Mouse (Mus musculus): ENCODE results near the gene Gpr146. TPM values are rescaled to one million over a fixed set of nuclear protein-coding genes. Genes with fewer than 3 reads are reported as not detected.
"Not testable (repeated sequence)": the region's sequence is repeated elsewhere in the genome, so short reads cannot be mapped to it uniquely, and the experiment has no call there.

The Gpr146 gene
- polyA plus RNA-seq, 1 experiment from 2014 or later: 19.3 TPM

DNA sequence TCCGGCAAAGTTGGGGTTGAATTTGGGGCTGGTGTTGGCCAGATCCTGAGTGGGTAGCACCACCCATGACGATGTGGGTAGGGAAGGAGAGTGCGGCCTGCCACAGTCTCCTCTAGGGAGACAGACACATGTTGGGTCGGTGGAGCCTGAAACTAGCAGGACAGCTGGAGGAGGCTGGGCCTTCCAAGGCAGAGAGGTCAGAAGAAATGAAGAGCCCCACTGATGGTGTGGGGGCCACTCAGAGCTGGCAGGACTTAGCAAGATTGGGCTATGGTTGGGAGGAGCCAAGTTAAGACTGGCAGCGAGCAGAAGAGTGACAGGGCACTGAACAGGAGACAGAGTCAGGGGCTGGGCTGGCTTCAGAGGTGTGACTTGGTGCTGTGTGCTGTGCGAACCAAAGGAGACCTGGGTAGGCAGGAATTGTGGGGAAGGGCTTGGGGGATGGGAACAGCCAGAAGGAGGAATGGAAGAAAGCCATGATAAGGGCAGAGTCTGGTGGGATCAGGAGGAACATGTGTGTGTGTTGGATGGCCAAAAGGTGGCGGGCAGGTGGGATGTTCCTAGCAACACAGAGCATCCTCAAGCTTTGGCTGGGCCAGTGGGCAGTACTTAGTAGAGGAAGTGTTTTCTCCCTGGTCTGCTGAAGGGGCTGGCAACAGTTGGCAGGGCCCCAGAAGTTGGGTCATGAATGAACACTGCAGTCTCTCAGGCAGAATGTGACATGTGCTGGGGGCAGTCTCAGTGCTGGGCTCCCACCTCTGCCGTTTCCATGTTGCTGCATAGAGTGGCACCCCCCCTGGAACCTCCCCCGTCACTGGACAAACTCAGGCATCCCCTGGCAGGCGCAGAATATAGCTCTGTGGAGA lies 10.1 kb downstream of the Gpr146 start:
- H3K4me1 ChIP-seq: peaks cover 97% of the 10 kb centered on the region
- ATAC-seq: no peak
- H3K9ac ChIP-seq: peak overlapping the region; percentile 93
- no peaks in the 10 kb centered on the region for H3K9me3 ChIP-seq (replicated peaks)
- peak overlapping the region; percentile 73 for H3K4me3 ChIP-seq
- H3K4me2 ChIP-seq: peak overlapping the region; percentile 91
- H3K27ac ChIP-seq: peak overlapping the region; percentile 100
- H3K36me3 ChIP-seq: peaks cover 63% of the 10 kb centered on the region
- H3K27me3 ChIP-seq (replicated peaks): no peaks in the 10 kb centered on the region
- WGBS (ENCODE audit: insufficient replicate concordance): 71% methylated on average over 10 of the region's 10 CpGs

DNA sequence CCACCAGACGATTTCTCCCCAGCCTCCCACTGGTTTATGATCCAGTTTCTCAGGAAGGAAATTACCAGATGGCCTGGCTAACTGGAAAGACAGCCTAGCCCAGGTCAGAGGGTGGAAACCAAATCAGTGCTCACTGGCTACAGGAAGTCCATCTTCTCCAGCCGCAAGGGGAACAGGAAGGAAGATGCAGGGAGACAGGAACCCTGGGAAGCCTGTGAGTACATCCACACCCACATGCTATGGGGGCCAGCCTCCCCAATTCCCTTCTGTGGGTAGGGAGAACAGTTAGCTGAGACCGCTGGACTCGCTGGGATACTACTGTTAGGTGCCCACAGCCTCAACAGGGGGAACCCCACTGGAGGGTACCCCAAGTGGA lies 10.7 kb downstream of the Gpr146 start:
- ATAC-seq: no peak
- H3K4me2 ChIP-seq: peak overlapping the region; percentile 91
- H3K4me3 ChIP-seq: peak overlapping the region; percentile 73
- H3K4me1 ChIP-seq: peaks cover 97% of the 10 kb centered on the region
- H3K9ac ChIP-seq: peak overlapping the region; percentile 93
- no peaks in the 10 kb centered on the region for H3K9me3 ChIP-seq (replicated peaks)
- H3K27me3 ChIP-seq (replicated peaks): no peaks in the 10 kb centered on the region
- H3K36me3 ChIP-seq: peaks cover 69% of the 10 kb centered on the region
- 60% methylated on average over 4 of the region's 4 CpGs for WGBS (ENCODE audit: insufficient replicate concordance)
- peak overlapping the region; percentile 100 for H3K27ac ChIP-seq

DNA sequence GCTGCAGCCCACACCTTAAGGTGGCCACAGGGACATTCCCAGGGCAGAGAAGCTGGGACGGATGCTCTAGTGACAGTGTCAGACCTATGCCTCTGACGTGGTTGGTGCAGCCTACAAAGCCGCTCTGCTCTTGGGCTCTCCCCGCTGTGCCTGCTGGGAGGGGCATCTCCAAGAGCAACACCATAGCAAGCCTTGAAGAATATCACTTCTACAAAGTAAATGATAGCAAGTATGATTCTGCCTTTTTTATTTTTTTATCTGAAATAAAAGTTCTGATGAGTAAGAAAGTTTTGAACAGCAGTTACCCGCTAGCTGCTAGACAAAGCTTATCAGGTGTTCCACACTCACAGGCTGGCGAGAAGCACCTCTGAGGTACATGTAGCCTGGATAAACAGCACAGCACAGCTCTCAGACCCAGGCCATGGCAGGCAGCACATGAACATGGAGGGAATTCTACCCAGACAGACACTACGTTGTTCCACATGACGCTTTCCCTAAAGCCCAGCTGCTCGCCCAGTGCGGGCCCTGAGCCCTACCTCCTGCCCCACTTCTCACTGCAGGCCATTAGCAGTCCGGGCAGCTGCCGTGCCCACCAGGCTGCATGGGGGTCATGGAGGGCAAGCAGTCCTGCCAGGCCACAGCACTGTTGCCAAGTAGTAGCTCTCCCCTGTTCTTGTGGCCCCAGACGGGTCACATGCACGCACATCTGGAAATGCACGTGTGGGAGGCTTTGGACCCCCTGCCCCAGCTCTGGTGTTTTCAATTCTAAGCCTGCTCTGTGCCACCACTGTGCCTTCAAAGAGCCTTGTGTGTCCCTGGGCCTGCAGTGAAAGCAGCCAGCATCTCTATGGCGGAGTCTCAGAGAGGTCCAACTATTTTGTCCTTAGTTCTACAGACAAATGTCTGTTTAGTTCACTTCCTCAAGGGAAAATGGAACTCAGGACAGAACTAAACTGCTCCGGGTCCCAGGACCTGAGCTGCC lies 11.5 kb downstream of the Gpr146 start:
- Histone ChIP-seq H3K4me3 (peak overlapping the region; percentile 73), H3K27me3 (replicated peaks) (no peaks in the 10 kb centered on the region), H3K4me2 (peak overlapping the region; percentile 91), H3K9me3 (replicated peaks) (no peaks in the 10 kb centered on the region), H3K36me3 (peaks cover 72% of the 10 kb centered on the region), H3K9ac (peak overlapping the region; percentile 93), H3K4me1 (peaks cover 97% of the 10 kb centered on the region), H3K27ac (peak overlapping the region; percentile 100)
- ATAC-seq: peak; percentile 79
- WGBS (ENCODE audit: insufficient replicate concordance): 32% methylated on average over 17 of the region's 17 CpGs

DNA sequence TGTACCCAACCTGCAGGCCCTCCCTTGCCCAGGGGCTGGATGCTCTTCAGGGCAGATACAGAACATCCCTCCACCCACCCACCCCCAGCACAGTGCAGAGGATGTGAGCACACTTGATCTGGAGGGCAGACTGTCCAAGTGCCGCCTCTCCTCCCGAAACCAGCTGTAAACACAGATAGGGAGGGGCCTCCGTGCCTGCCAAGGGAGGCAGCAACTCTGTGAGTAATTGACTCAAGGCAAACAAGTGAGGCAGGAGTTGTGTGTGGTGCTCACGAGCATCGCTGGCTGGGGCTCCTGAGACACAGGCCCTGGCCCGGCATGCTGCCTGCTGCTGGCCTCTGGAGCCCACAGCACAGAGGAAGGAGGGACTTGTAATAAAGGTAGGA lies 12.2 kb downstream of the Gpr146 start:
- Histone ChIP-seq H3K9me3 (replicated peaks) (no peaks in the 10 kb centered on the region), H3K27me3 (replicated peaks) (no peaks in the 10 kb centered on the region), H3K27ac (peak overlapping the region; percentile 100), H3K9ac (peak overlapping the region; percentile 93), H3K4me3 (peak overlapping the region; percentile 73), H3K4me2 (peak overlapping the region; percentile 91), H3K4me1 (peaks cover 97% of the 10 kb centered on the region), H3K36me3 (peaks cover 72% of the 10 kb centered on the region)
- WGBS (ENCODE audit: insufficient replicate concordance): 7% methylated on average over 6 of the region's 6 CpGs
- ATAC-seq: peak; percentile 87

DNA sequence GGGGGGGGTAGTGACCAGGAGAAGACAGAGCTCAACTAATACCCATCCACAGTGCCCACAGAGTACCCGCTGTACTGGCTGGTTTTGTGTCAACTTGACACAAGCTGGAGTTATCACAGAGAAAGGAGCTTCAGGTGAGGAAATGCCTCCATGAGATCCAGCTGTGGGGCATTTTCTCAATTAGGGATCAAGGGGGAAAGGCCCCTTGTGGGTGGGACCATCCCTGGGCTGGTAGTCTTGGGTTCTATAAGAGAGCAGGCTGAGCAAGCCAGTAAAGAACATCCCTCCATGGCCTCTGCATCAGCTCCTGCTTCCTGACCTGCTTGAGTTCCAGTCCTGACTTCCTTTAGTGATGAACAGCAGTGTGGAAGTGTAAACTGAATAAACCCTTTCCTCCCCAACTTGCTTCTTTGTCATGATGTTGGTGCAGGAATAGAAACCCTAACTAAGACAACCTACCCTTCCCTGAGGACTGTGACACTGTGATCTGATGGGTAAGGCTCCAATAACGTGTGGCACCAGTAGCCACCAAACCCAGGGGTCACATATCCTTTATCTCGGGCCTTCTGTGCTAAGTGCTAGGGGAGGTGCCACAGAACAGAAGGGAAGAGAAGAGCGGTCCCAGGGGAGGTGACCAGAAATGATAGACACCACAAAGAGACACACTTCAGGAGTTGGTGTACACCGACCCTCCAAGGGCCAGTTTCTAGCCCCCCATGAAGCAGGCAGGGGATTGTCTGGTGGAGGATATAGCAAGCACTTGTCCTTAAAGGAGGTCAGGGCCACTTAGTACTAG lies 13.0 kb downstream of the Gpr146 start:
- peak; percentile 30 for ATAC-seq
- not testable (repeated sequence) for H3K27me3 ChIP-seq (replicated peaks); H3K9me3 ChIP-seq (replicated peaks)
- H3K4me1 ChIP-seq: peaks cover 97% of the 10 kb centered on the region
- peak overlapping the region; percentile 93 for H3K9ac ChIP-seq
- 39% methylated on average over 5 of the region's 5 CpGs for WGBS (ENCODE audit: insufficient replicate concordance)
- H3K27ac ChIP-seq: peak overlapping the region; percentile 100
- peaks cover 72% of the 10 kb centered on the region for H3K36me3 ChIP-seq
- peak overlapping the region; percentile 73 for H3K4me3 ChIP-seq
- peak overlapping the region; percentile 91 for H3K4me2 ChIP-seq

DNA sequence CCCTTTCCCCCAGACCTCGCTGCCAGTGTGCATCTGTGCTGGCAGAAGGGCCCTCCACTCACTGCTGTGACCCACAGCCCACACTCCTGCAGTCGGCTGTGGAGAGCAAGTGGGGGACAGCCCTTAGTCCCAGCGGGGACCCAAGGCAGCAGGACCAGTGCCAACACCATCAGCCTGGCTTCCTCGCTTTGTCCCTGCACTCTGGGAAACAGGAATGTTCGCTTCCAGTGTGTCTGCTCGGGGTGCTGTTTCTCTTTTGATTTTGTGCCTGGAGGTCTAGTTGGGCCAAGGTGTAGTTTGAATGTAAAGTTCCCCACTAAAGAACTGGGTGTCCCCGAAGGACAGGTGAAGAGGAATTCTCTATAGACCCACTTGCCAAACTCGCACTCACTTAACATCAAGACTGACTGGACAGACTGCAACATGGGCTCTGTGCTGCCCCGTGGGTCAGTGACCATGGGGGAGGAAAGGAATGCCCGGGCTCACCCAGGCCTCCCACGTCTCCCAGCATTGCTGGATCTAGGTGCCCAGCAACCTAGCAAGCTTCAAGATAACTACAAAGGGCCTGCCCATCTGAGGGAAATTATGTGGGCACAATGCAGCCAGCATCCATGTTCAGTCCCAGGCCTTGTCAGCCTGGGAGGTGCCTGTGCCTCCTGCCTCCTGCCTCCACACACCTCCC lies 14.0 kb downstream of the Gpr146 start:
- peak overlapping the region; percentile 91 for H3K4me2 ChIP-seq
- ATAC-seq: no peak
- H3K36me3 ChIP-seq: peaks cover 72% of the 10 kb centered on the region
- H3K27ac ChIP-seq: peak overlapping the region; percentile 100
- H3K9ac ChIP-seq: peak overlapping the region; percentile 93
- H3K9me3 ChIP-seq (replicated peaks): no peaks in the 10 kb centered on the region
- H3K4me1 ChIP-seq: peaks cover 91% of the 10 kb centered on the region
- WGBS (ENCODE audit: insufficient replicate concordance): 82% methylated on average over 11 of the region's 11 CpGs
- peak overlapping the region; percentile 73 for H3K4me3 ChIP-seq
- H3K27me3 ChIP-seq (replicated peaks): no peaks in the 10 kb centered on the region

DNA sequence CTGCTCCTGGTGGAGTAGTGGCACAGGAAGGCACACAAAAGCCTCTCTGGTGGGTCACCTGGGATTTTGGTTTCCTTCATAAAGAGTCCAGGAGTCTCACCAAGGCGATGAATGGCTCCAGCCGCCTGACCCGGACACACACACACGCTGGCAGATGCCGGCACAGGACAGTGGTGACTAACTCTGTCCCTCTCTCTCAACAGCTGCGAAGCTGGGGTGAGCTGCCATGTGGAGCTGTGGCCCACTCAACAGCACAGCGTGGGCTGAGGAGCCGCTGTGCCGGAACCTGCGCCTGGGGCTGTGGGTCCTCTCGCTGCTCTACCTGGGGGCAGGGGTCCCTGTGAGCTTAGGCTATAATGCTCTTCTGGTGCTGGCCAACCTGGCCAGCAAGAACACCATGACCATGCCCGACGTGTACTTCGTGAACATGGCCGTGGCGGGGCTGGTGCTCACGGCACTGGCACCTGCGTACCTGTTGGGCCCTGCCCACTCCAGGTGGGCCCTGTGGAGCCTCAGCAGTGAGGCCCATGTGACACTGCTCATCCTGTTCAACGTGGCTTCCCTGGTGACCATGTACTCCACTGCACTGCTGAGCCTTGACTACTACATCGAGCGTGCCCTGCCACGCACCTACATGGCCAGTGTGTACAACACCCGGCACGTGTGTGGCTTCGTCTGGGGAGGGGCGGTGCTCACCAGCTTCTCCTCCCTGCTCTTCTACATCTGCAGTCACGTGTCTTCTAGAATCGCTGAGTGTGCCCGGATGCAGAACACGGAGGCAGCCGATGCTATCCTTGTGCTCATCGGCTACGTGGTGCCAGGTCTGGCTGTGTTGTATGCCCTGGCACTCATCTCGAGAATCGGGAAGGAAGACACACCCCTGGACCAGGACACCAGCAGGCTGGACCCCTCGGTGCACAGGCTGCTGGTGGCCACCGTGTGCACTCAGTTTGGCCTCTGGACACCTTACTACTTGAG lies 15.0 kb downstream of the Gpr146 start:
- Histone ChIP-seq H3K27me3 (replicated peaks) (no peaks in the 10 kb centered on the region), H3K4me2 (peak overlapping the region; percentile 91), H3K36me3 (peaks cover 67% of the 10 kb centered on the region), H3K9me3 (replicated peaks) (no peaks in the 10 kb centered on the region), H3K4me3 (peak overlapping the region; percentile 73), H3K9ac (peak overlapping the region; percentile 93), H3K27ac (peak overlapping the region; percentile 100), H3K4me1 (peaks cover 91% of the 10 kb centered on the region)
- ATAC-seq: no peak
- 91% methylated on average over 37 of the region's 37 CpGs for WGBS (ENCODE audit: insufficient replicate concordance)

DNA sequence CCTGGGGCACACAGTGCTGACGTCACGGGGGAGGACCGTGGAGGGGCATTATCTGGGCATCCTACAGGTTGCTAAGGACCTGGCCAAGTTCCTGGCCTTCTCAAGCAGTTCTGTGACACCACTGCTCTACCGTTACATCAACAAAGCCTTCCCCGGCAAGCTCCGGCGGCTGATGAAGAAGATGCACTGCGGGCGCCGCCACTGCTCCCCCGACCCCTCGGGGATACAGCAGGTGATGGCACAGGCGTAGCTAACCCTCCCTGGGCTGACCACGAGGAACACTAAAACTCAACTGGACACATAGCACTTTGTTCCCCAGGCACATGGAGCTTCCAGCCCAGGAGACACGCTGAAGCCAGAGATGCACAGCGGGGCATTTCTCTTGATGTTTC lies 15.7 kb downstream of the Gpr146 start:
- Histone ChIP-seq H3K27me3 (replicated peaks) (no peaks in the 10 kb centered on the region), H3K27ac (peak overlapping the region; percentile 100), H3K4me3 (no peak overlapping the region), H3K9me3 (replicated peaks) (no peaks in the 10 kb centered on the region), H3K4me1 (peaks cover 91% of the 10 kb centered on the region), H3K36me3 (peaks cover 63% of the 10 kb centered on the region), H3K4me2 (peak overlapping the region; percentile 91), H3K9ac (peak overlapping the region; percentile 32)
- WGBS (ENCODE audit: insufficient replicate concordance): 94% methylated on average over 16 of the region's 16 CpGs
- ATAC-seq: no peak

DNA sequence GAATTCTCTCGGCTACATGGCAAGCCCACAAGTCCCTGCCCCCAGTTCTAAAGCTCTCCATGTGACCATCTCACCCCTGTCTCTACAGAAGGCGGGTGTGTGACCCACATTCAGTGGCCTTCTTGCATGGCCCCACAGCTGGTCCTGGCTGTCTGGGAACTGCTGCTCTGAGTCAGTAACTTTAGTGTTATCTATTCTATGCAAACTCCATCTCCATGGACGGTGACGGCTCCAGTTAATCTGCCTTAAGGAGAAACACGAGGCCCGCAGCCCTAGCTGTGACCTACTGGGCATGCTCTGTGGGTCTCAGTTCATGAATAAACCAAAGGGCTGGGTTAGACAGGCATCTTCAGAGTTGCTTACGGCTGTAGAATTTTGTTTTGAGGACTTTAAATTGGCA lies 16.9 kb downstream of the Gpr146 start:
- Histone ChIP-seq H3K9me3 (replicated peaks) (no peaks in the 10 kb centered on the region), H3K36me3 (peaks cover 58% of the 10 kb centered on the region), H3K4me3 (peak overlapping the region; percentile 13; the same call in 1 of the 2 replicates), H3K4me2 (peak overlapping the region; percentile 48), H3K27me3 (replicated peaks) (no peaks in the 10 kb centered on the region), H3K9ac (peak overlapping the region; percentile 52), H3K27ac (peak overlapping the region; percentile 100), H3K4me1 (peaks cover 88% of the 10 kb centered on the region)
- peak; percentile 63 for ATAC-seq
- WGBS (ENCODE audit: insufficient replicate concordance): 26% methylated on average over 7 of the region's 7 CpGs

DNA sequence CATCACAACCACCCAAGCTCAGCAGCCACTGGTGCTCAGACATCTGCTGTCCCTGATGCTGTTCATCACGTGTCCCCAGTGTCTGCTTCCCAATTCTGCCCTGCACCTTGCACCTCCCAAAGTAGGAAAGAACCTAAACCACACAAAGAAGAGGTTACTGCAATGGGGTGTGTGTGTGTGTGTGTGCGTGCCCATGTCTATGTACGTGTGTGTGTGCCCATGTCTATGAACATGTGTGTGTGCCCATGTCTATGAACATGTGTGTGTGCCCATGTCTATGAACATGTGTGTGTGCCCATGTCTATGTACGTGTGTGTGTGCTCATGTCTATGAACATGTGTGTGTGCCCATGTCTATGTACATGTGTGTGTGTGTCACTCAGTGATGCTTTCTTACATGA lies 18.0 kb downstream of the Gpr146 start:
- Histone ChIP-seq H3K4me2 (no peak overlapping the region), H3K27me3 (replicated peaks) (no peaks in the 10 kb centered on the region), H3K9ac (no peak overlapping the region), H3K4me1 (peaks cover 80% of the 10 kb centered on the region), H3K27ac (peak overlapping the region; percentile 100; the same call in 1 of the 2 replicates), H3K4me3 (no peak overlapping the region), H3K36me3 (peaks cover 58% of the 10 kb centered on the region), H3K9me3 (replicated peaks) (no peaks in the 10 kb centered on the region)
- ATAC-seq: no peak
- WGBS (ENCODE audit: insufficient replicate concordance): 87% methylated on average over 4 of the region's 4 CpGs

All from liver, embryonic 12.5 days (tissue).